Mouse (Mus musculus): ENCODE data around the gene Gimap8. TPM values are rescaled to one million over a fixed set of nuclear protein-coding genes. Genes with fewer than 3 reads are reported as not detected.

The Gimap8 gene
- polyA plus RNA-seq, 1 experiment from 2014 or later, result 4.2 TPM

DNA sequence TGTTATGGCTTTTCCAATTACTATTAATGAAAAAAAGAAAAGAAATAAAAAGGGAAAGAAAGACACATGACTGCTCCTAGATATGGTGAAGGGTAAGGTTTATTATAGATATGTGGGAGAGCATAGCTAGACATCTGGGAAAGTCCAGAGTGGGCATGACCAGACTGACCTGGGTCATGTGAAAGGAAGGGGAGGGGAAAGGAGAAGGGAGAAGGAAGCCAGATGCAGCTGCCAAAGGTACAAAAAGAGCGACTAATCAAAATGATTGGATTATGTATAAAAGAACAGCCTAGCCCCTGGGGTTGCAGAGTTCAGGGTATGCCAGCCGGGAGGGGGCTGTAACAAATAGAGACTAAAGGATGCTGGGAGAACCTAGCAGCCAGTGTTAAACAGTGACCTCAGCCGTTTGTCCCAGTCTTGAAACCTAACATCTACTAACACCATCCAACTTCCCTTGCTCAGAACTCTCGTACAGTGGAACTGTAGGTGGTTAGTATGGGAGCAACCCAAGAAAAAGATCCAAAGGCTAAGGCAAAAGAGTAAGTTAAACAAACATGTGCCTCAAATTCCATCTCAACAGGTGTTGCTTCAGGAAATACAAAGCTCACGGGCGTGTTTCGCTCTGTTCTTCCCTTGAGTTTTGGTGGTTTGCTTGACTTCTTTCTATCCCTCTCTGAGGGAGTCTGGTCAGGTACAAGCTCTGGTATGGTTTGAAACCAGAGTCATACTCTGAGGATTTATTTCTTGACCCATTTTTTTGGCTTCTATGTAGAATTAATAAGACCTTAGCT lies 51.2 kb downstream of the Gimap8 start:
- Histone ChIP-seq H3K4me3 (no peak overlapping the region), H3K27ac (peak overlapping the region; percentile 50; the same call in 1 of the 2 replicates), H3K9me3 (no peaks in the 10 kb centered on the region), H3K4me1 (peaks cover 3% of the 10 kb centered on the region; the same call in 1 of the 2 replicates), H3K4me2 (no peak overlapping the region), H3K9ac (no peak overlapping the region), H3K27me3 (no peaks in the 10 kb centered on the region), H3K36me3 (no peaks in the 10 kb centered on the region)
- no peak for ATAC-seq (ENCODE audit: borderline replicate concordance, extremely low read depth, low FRiP score, low TSS enrichment)
- WGBS, result 72% methylated on average over 7 of the region's 7 CpGs

DNA sequence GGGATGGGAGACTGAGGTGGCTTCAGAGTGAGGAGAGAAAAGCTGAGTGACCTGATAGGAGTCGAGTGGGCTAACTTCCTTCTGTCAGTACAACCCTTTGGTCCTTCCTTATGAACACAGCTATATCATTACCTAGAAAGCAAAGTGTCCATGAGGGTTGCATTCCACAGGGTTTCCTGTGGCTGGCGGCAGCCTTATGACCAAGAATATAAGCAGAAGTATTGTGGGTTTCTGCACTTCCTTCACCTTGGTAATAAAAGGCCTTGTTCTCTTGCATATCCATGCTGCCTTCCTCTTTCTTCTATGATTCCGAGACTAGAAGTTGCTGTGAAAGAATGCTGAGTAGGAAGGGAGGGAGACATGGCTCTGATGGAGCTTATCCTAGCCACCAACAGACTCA lies 51.9 kb downstream of the Gimap8 start:
- H3K27ac ChIP-seq, result peak overlapping the region; percentile 60; the same call in 1 of the 2 replicates
- H3K4me2 ChIP-seq, result no peak overlapping the region
- H3K9ac ChIP-seq, result no peak overlapping the region
- H3K27me3 ChIP-seq, result no peaks in the 10 kb centered on the region
- H3K9me3 ChIP-seq, result no peaks in the 10 kb centered on the region
- ATAC-seq (ENCODE audit: borderline replicate concordance, extremely low read depth, low FRiP score, low TSS enrichment), result no peak
- H3K36me3 ChIP-seq, result no peaks in the 10 kb centered on the region
- H3K4me1 ChIP-seq, result peaks cover 3% of the 10 kb centered on the region; the same call in 1 of the 2 replicates
- WGBS, result 70% methylated on average over 3 of the region's 3 CpGs
- no peak overlapping the region for H3K4me3 ChIP-seq

GRCm38 (mm10) chr6:48700251-48701075 lies 53.4 kb downstream of the Gimap8 start:
- Histone ChIP-seq H3K27ac (peak overlapping the region; percentile 79), H3K4me1 (peaks cover 3% of the 10 kb centered on the region; the same call in 1 of the 2 replicates), H3K4me2 (no peak overlapping the region), H3K9me3 (no peaks in the 10 kb centered on the region), H3K36me3 (no peaks in the 10 kb centered on the region), H3K4me3 (no peak overlapping the region), H3K9ac (no peak overlapping the region), H3K27me3 (no peaks in the 10 kb centered on the region)
- 42% methylated on average over 5 of the region's 5 CpGs for WGBS
- ATAC-seq (ENCODE audit: borderline replicate concordance, extremely low read depth, low FRiP score, low TSS enrichment), result peak; percentile 65

GRCm38 (mm10) chr6:48702146-48702545 lies 55.1 kb downstream of the Gimap8 start:
- Histone ChIP-seq H3K9me3 (no peaks in the 10 kb centered on the region), H3K27ac (peak overlapping the region; percentile 79), H3K27me3 (no peaks in the 10 kb centered on the region), H3K36me3 (no peaks in the 10 kb centered on the region), H3K4me3 (no peak overlapping the region), H3K9ac (no peak overlapping the region), H3K4me2 (no peak overlapping the region), H3K4me1 (peaks cover 3% of the 10 kb centered on the region; the same call in 1 of the 2 replicates)
- 81% methylated on average over 7 of the region's 7 CpGs for WGBS
- no peak for ATAC-seq (ENCODE audit: borderline replicate concordance, extremely low read depth, low FRiP score, low TSS enrichment)

DNA sequence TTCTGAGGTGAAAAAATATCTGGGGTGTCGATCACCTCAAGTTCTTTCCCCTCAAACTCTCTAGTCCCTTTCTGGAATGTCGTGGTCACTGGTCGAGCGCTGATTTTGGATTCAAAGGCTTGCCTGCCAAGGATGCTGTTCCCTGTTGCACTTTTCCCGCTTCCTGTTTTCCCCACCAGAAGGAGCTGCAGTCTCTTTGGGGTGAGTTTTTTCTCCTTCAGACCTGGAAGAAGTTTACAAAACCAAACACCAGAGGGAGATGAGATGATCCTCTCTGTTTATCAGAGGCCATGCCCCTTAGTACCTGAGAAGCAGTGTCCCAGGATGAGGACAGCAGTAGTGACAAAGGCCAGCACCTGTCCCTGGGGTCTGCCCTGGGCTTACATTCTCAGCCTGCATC lies 55.6 kb downstream of the Gimap8 start:
- no peak overlapping the region for H3K4me2 ChIP-seq
- H3K36me3 ChIP-seq, result no peaks in the 10 kb centered on the region
- no peaks in the 10 kb centered on the region for H3K27me3 ChIP-seq
- ATAC-seq (ENCODE audit: borderline replicate concordance, extremely low read depth, low FRiP score, low TSS enrichment), result no peak
- no peak overlapping the region for H3K4me3 ChIP-seq
- H3K9me3 ChIP-seq, result no peaks in the 10 kb centered on the region
- peaks cover 3% of the 10 kb centered on the region; the same call in 1 of the 2 replicates for H3K4me1 ChIP-seq
- H3K9ac ChIP-seq, result no peak overlapping the region
- H3K27ac ChIP-seq, result peak overlapping the region; percentile 79; the same call in 1 of the 2 replicates
- 57% methylated on average over 5 of the region's 5 CpGs for WGBS

DNA sequence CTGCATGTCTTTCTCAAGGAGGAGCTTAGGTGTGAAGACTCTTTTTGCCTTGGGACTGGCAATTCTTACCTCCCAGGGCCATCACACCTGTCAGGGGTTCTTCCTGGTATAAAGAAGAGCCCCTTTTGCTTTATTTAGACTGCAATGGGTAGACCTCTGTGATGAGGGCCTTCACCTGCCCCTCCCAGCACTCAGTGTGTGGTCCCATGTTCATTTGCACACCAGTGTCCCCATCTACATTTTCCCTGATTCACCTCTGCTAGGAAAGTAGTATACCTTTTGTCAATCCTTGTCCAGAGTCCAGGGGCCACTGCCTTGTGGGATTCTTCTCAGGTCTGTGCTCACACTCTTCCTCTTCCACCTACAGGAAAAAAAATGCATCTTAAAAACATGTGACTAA lies 57.1 kb downstream of the Gimap8 start:
- Histone ChIP-seq H3K9me3 (no peaks in the 10 kb centered on the region), H3K4me1 (no peaks in the 10 kb centered on the region), H3K27me3 (no peaks in the 10 kb centered on the region), H3K9ac (no peak overlapping the region), H3K27ac (no peak overlapping the region), H3K4me3 (no peak overlapping the region), H3K4me2 (no peak overlapping the region), H3K36me3 (no peaks in the 10 kb centered on the region)
- ATAC-seq (ENCODE audit: borderline replicate concordance, extremely low read depth, low FRiP score, low TSS enrichment), result no peak

- Histone ChIP-seq H3K9me3 (no peaks in the 10 kb centered on the region), H3K4me1 (no peaks in the 10 kb centered on the region), H3K4me3 (peak overlapping the region; percentile 8), H3K27me3 (no peaks in the 10 kb centered on the region), H3K36me3 (no peaks in the 10 kb centered on the region), H3K27ac (peak overlapping the region; percentile 42; the same call in 1 of the 2 replicates), H3K4me2 (peak overlapping the region; percentile 15; the same call in 1 of the 2 replicates), H3K9ac (no peak overlapping the region)
- WGBS, result 44% methylated on average over 3 of the region's 3 CpGs
- ATAC-seq (ENCODE audit: borderline replicate concordance, extremely low read depth, low FRiP score, low TSS enrichment), result no peak
Measured at GRCm38 (mm10) chr6:48706130-48706529, 59.1 kb downstream of the Gimap8 start.

Other genes starting within 250 kb of the Gimap8 start
- 18.9 and 22.0 TPM in 2 replicates for gene Zfp467, start 201.4 kb upstream of the Gimap8 start, polyA plus RNA-seq (2015; fragmentation: Nextera tagmentation; extraction: Ambion mirVana)
- 0.29 and 0.44 TPM in 2 replicates for gene Sspo, start 199.0 kb upstream of the Gimap8 start, polyA plus RNA-seq (2015; fragmentation: Nextera tagmentation; extraction: Ambion mirVana)
- 9.4 and 11.7 TPM in 2 replicates for gene Atp6v0e2, start 109.6 kb upstream of the Gimap8 start, polyA plus RNA-seq (2015; fragmentation: Nextera tagmentation; extraction: Ambion mirVana)
- gene Lrrc61, start 92.4 kb upstream of the Gimap8 start, polyA plus RNA-seq (2015; fragmentation: Nextera tagmentation; extraction: Ambion mirVana), result 6.0 and 7.3 TPM in 2 replicates
- gene Rarres2, start 74.4 kb upstream of the Gimap8 start, polyA plus RNA-seq (2015; fragmentation: Nextera tagmentation; extraction: Ambion mirVana), result 76.6 and 84.0 TPM in 2 replicates
- gene Gm45021, start 57.6 kb upstream of the Gimap8 start, polyA plus RNA-seq (2015; fragmentation: Nextera tagmentation; extraction: Ambion mirVana), result not detected in 2 replicates
- 28.1 and 30.9 TPM in 2 replicates for gene Repin1, start 53.4 kb upstream of the Gimap8 start, polyA plus RNA-seq (2015; fragmentation: Nextera tagmentation; extraction: Ambion mirVana)
- not detected in 2 replicates for gene Gm44965, start 53.3 kb upstream of the Gimap8 start, polyA plus RNA-seq (2015; fragmentation: Nextera tagmentation; extraction: Ambion mirVana)
- gene Zfp775, start 45.2 kb upstream of the Gimap8 start, polyA plus RNA-seq (2015; fragmentation: Nextera tagmentation; extraction: Ambion mirVana), result 5.5 and 8.3 TPM in 2 replicates
- 0.93 and 1.1 TPM in 2 replicates for gene AI854703, start 20.5 kb upstream of the Gimap8 start, polyA plus RNA-seq (2015; fragmentation: Nextera tagmentation; extraction: Ambion mirVana)
- 16.1 and 16.2 TPM in 2 replicates for gene Gimap9, start 28.9 kb downstream of the Gimap8 start, polyA plus RNA-seq (2015; fragmentation: Nextera tagmentation; extraction: Ambion mirVana)
- gene Gimap4, start 37.3 kb downstream of the Gimap8 start, polyA plus RNA-seq (2015; fragmentation: Nextera tagmentation; extraction: Ambion mirVana), result 45.0 and 46.6 TPM in 2 replicates
- gene Gimap6, start 61.0 kb downstream of the Gimap8 start, polyA plus RNA-seq (2015; fragmentation: Nextera tagmentation; extraction: Ambion mirVana), result 41.3 and 48.5 TPM in 2 replicates
- 3.4 and 4.2 TPM in 2 replicates for gene Gm28053, start 71.4 kb downstream of the Gimap8 start, polyA plus RNA-seq (2015; fragmentation: Nextera tagmentation; extraction: Ambion mirVana)
- gene Gimap7, start 71.4 kb downstream of the Gimap8 start, polyA plus RNA-seq (2015; fragmentation: Nextera tagmentation; extraction: Ambion mirVana), result 0.29 TPM in 1 of 2 replicates, not detected in the other
- 43.0 and 53.3 TPM in 2 replicates for gene Gimap1, start 91.8 kb downstream of the Gimap8 start, polyA plus RNA-seq (2015; fragmentation: Nextera tagmentation; extraction: Ambion mirVana)
- gene Gimap5, start 99.0 kb downstream of the Gimap8 start, polyA plus RNA-seq (2015; fragmentation: Nextera tagmentation; extraction: Ambion mirVana), result 23.7 and 25.2 TPM in 2 replicates
- gene Gimap3, start 123.6 kb downstream of the Gimap8 start, polyA plus RNA-seq (2015; fragmentation: Nextera tagmentation; extraction: Ambion mirVana), result 0.22 TPM in 1 of 2 replicates, not detected in the other
- gene Tmem176a, start 193.7 kb downstream of the Gimap8 start, polyA plus RNA-seq (2015; fragmentation: Nextera tagmentation; extraction: Ambion mirVana), result 226 and 227 TPM in 2 replicates
- 425 and 442 TPM in 2 replicates for gene Tmem176b, start 194.3 kb downstream of the Gimap8 start, polyA plus RNA-seq (2015; fragmentation: Nextera tagmentation; extraction: Ambion mirVana)
- gene Aoc1, start 225.7 kb downstream of the Gimap8 start, polyA plus RNA-seq (2015; fragmentation: Nextera tagmentation; extraction: Ambion mirVana), result 0.11 TPM in 1 of 2 replicates, not detected in the other

Data from lung, embryonic 15.5 days (tissue).